Mouse (Mus musculus) A20 (cell line): ENCODE measurements around the gene Rhbdd3.

Source experiments
- DNase-seq: peaks from one replicate; pipeline ENCODE4 v3.0.0-alpha.2; 2011; ENCODE audit warnings: low read depth, low spot score

The Rhbdd3 gene

GRCm38 (mm10) chr11:5129035-5129480 lies 30.3 kb downstream of the Rhbdd3 start:
- DNase-seq, result peak; percentile 20

GRCm38 (mm10) chr11:5130111-5130665 lies 31.5 kb downstream of the Rhbdd3 start:
- peak; percentile 26 for DNase-seq

GRCm38 (mm10) chr11:5132751-5133150 lies 34.0 kb downstream of the Rhbdd3 start:
- no peak for DNase-seq

- DNase-seq, result no peak
These were observed 37.2 kb downstream of the Rhbdd3 start for GRCm38 (mm10) chr11:5135914-5136313.

GRCm38 (mm10) chr11:5138642-5139041 lies 39.9 kb downstream of the Rhbdd3 start:
- DNase-seq, result no peak

GRCm38 (mm10) chr11:5139372-5139771 lies 40.6 kb downstream of the Rhbdd3 start:
- no peak for DNase-seq

GRCm38 (mm10) chr11:5140619-5141018 lies 41.9 kb downstream of the Rhbdd3 start:
- no peak for DNase-seq

- DNase-seq, result no peak
These were observed 42.5 kb downstream of the Rhbdd3 start for GRCm38 (mm10) chr11:5141252-5141651.

- DNase-seq, result no peak
These were observed 43.2 kb downstream of the Rhbdd3 start for GRCm38 (mm10) chr11:5141965-5142364.

GRCm38 (mm10) chr11:5145600-5145999 lies 46.9 kb downstream of the Rhbdd3 start:
- DNase-seq, result no peak

GRCm38 (mm10) chr11:5149249-5149648 lies 50.5 kb downstream of the Rhbdd3 start:
- no peak for DNase-seq

GRCm38 (mm10) chr11:5149955-5150354 lies 51.2 kb downstream of the Rhbdd3 start:
- no peak for DNase-seq

- DNase-seq, result peak; percentile 41
These were observed 51.9 kb downstream of the Rhbdd3 start for GRCm38 (mm10) chr11:5150416-5151246.

GRCm38 (mm10) chr11:5151247-5151630 lies 52.5 kb downstream of the Rhbdd3 start:
- no peak for DNase-seq

GRCm38 (mm10) chr11:5151680-5152337 lies 53.1 kb downstream of the Rhbdd3 start, which contains the start of gene Emid1:
Gene Emid1 (minus strand): TSS chr11:5152257.
- DNase-seq, result no peak

GRCm38 (mm10) chr11:5154961-5155805 lies 56.5 kb downstream of the Rhbdd3 start:
- DNase-seq, result no peak
